Mouse (Mus musculus) ES-Bruce4 (cell line): Measurements from ENCODE around the gene Mprip. TPM values are rescaled to one million over a fixed set of nuclear protein-coding genes. Genes with fewer than 3 reads are reported as not detected.

Source experiments
- H3K27ac ChIP-seq: 2 replicates; pipeline ENCODE4 v1.5.1; 2012; ENCODE audit warnings: low read length, inconsistent platforms; ENCODE audit not compliant: insufficient read depth
- H3K27me3 ChIP-seq: 2 replicates; pipeline ENCODE4 v1.6.1; 2012; ENCODE audit warnings: mild to moderate bottlenecking, low read length, inconsistent platforms; ENCODE audit not compliant: control insufficient read depth, poor library complexity, insufficient read depth, severe bottlenecking
- H3K36me3 ChIP-seq: 2 replicates; pipeline ENCODE4 v1.6.1; 2012; ENCODE audit warnings: inconsistent platforms, mild to moderate bottlenecking, low read length, moderate library complexity; ENCODE audit not compliant: control insufficient read depth, poor library complexity, insufficient read depth, severe bottlenecking
- H3K4me1 ChIP-seq: one replicate; pipeline ENCODE4 v1.8.1; 2011; ENCODE audit warnings: low read length; ENCODE audit not compliant: control insufficient read depth, insufficient read depth
- H3K4me3 ChIP-seq: 2 replicates; pipeline ENCODE4 v1.5.1; 2011; ENCODE audit warnings: low read depth, mild to moderate bottlenecking, low read length
- H3K9ac ChIP-seq: 2 replicates; pipeline ENCODE4 v1.6.1; 2012; ENCODE audit warnings: low read depth, mild to moderate bottlenecking, inconsistent platforms; ENCODE audit not compliant: poor library complexity, severe bottlenecking
- H3K9me3 ChIP-seq: replicated peaks from 2 replicates; pipeline ENCODE4 v1.6.1; 2012; ENCODE audit warnings: mild to moderate bottlenecking, low read length, inconsistent platforms; ENCODE audit not compliant: control insufficient read depth, poor library complexity, insufficient read depth, severe bottlenecking
- CTCF ChIP-seq: IDR thresholded peaks from one replicate; pipeline ENCODE4 v1.8.1; 2011; ENCODE audit warnings: low read depth, low read length
- EP300 ChIP-seq: IDR thresholded peaks from 2 replicates; pipeline ENCODE4 v1.6.1; 2011; ENCODE audit warnings: low read depth, low read length; ENCODE audit not compliant: insufficient read depth
- POLR2A ChIP-seq: IDR thresholded peaks from one replicate; pipeline ENCODE4 v1.8.1; 2011; ENCODE audit warnings: low read length; ENCODE audit not compliant: insufficient read depth
- polyA plus RNA-seq: library from polyadenylated mRNA; stranded (reverse); fragments of >200 nt; gene quantifications from 2 replicates; pipeline ENCODE4 v1.2.4, GENCODE M21; 2011; ENCODE audit warnings: low read depth; ENCODE audit not compliant: missing spikeins, insufficient read depth, insufficient read length

Gene Mprip
- polyA plus RNA-seq, 1 experiment: 85.9 TPM

DNA sequence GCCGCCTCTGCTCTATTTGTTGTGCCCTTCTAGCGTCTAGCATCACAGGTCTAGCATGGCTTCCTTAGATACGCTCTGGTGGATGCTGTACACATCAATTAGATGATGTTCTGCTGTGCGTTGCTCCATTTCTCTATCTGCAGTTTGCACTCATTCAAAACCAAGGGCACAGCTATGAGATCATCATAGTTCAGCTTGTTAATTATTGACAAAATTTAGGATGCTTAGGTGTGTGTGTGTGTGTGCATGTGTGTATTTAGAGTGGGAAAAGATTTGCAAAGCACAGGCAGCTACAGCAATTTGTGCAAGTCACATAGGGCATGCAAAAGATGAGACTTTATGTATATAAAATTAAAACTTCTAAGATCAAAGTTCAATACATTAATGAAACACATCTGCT lies 12.0 kb upstream of the Mprip start:
- H3K36me3 ChIP-seq: no peaks in the 10 kb centered on the region
- no peak for TF ChIP-seq POLR2A
- TF ChIP-seq CTCF: no peak
- no peak for TF ChIP-seq EP300
- no peak overlapping the region for H3K4me3 ChIP-seq
- no peaks in the 10 kb centered on the region for H3K9me3 ChIP-seq
- no peak overlapping the region for H3K27ac ChIP-seq
- H3K27me3 ChIP-seq: no peaks in the 10 kb centered on the region
- H3K9ac ChIP-seq: no peak overlapping the region
- H3K4me1 ChIP-seq: no peaks in the 10 kb centered on the region

DNA sequence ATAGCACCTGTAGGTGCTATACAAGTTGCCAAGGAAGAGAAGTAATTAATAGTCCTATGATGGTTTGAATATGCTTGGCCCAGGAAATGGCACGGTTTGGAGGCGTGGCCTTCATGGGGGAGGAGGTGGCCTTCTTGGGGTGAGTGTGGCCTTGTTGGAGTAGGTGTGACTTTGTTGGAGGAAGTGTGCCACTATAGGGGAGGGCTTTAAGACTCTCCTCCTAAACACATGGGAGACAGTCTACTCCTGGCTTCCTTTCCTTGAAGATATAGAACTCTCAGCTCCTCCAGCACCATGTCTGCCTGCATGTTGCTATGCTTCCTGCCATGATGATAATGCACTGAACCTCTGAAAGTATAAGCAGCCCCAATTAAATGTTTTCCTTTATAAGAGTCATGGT lies 8.1 kb upstream of the Mprip start:
- Histone ChIP-seq H3K27ac (no peak overlapping the region), H3K9me3 (no peaks in the 10 kb centered on the region), H3K36me3 (no peaks in the 10 kb centered on the region), H3K27me3 (no peaks in the 10 kb centered on the region), H3K4me1 (no peaks in the 10 kb centered on the region), H3K9ac (no peak overlapping the region), H3K4me3 (no peak overlapping the region)
- no peak for TF ChIP-seq CTCF
- TF ChIP-seq EP300: no peak
- no peak for TF ChIP-seq POLR2A

GRCm38 (mm10) chr11:59653547-59653946 lies 7.6 kb upstream of the Mprip start:
- no peaks in the 10 kb centered on the region for H3K36me3 ChIP-seq
- H3K4me3 ChIP-seq: no peak overlapping the region
- H3K27me3 ChIP-seq: no peaks in the 10 kb centered on the region
- no peaks in the 10 kb centered on the region for H3K9me3 ChIP-seq
- H3K4me1 ChIP-seq: no peaks in the 10 kb centered on the region
- no peak overlapping the region for H3K27ac ChIP-seq
- no peak for TF ChIP-seq CTCF
- TF ChIP-seq EP300: no peak
- TF ChIP-seq POLR2A: no peak
- H3K9ac ChIP-seq: no peak overlapping the region

DNA sequence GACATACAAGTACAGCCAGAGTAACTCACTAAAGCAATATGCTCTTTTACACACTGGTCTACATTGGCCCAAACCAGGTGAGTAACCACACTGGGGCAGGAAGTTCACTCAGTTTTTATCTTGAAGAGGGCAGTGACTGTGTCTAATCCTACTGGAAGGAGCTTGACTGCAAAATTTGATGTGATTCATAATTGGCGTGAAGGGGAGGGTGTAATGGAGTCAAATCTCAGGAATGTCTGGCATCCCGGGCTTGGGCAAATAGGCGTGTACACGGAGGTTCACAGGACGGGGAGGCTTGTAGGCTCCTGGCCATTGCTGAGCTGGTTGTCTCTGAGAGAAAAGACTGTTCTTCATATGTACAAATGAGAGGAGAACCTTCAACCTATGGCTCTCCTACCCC lies 5.8 kb upstream of the Mprip start:
- Histone ChIP-seq H3K27ac (no peak overlapping the region), H3K9me3 (no peaks in the 10 kb centered on the region), H3K4me3 (no peak overlapping the region), H3K36me3 (no peaks in the 10 kb centered on the region), H3K4me1 (no peaks in the 10 kb centered on the region), H3K27me3 (no peaks in the 10 kb centered on the region), H3K9ac (no peak overlapping the region)
- TF ChIP-seq CTCF (no peak), POLR2A (no peak), EP300 (no peak)

GRCm38 (mm10) chr11:59656016-59656415 lies 5.1 kb upstream of the Mprip start:
- TF ChIP-seq CTCF: no peak
- TF ChIP-seq POLR2A: no peak
- TF ChIP-seq EP300: no peak
- Histone ChIP-seq H3K4me1 (no peaks in the 10 kb centered on the region), H3K27ac (no peak overlapping the region)

GRCm38 (mm10) chr11:59661601-59662248 lies 620 bp downstream of the Mprip start:
- peak overlapping the region; percentile 89 for H3K4me3 ChIP-seq
- H3K27ac ChIP-seq: no peak overlapping the region
- H3K9ac ChIP-seq: peak overlapping the region; percentile 61
- no peaks in the 10 kb centered on the region for H3K27me3 ChIP-seq
- TF ChIP-seq POLR2A (no peak), EP300 (no peak)
- no peaks in the 10 kb centered on the region for H3K36me3 ChIP-seq
- H3K9me3 ChIP-seq: no peaks in the 10 kb centered on the region
- H3K4me1 ChIP-seq: peaks cover 2% of the 10 kb centered on the region

More at GRCm38 (mm10) chr11:59656016-59656415, 5.1 kb upstream of the Mprip start:
- H3K27me3 ChIP-seq: no peaks in the 10 kb centered on the region
- no peak overlapping the region for H3K4me3 ChIP-seq
- no peaks in the 10 kb centered on the region for H3K36me3 ChIP-seq
- no peak overlapping the region for H3K9ac ChIP-seq
- no peaks in the 10 kb centered on the region for H3K9me3 ChIP-seq
